In genomic region chr6:120933670-120934069, GRCm38 (mm10) we compare ENCODE assay signal across 20 mouse cellular contexts. TPM values are rescaled to one million over a fixed set of nuclear protein-coding genes. Genes with fewer than 3 reads are reported as not detected.
DNase-seq lines count a peak whose midpoint lies in the region; ATAC-seq and TF ChIP-seq lines count a peak whose summit lies in the region.
"Had no signal": no experiment of that assay in that cellular context is flagged by ENCODE, and none has a peak within 500 bp of the region (broad histone marks: within the 10 kb centered on the region; RNA-seq: fewer than 3 reads in every experiment).

No protein-coding gene starts in this region.

- H3K9me3 ChIP-seq in limb, embryonic 14.5 days (ENCODE audit: control insufficient read depth, low read length), result no peaks in the 10 kb centered on the region
- no peaks in the 10 kb centered on the region for H3K9me3 ChIP-seq in limb, embryonic 10.5 days (replicated peaks)
- H3K9me3 ChIP-seq in CH12.LX (replicated peaks; ENCODE audit: low read length), result no peaks in the 10 kb centered on the region
- H3K9me3 ChIP-seq: G1E had no signal

- TF ChIP-seq POLR2A in limb, embryonic 14.5 days (IDR thresholded peaks at IDR 0.05; ENCODE audit: borderline replicate concordance, extremely low read depth, insufficient read depth, insufficient read length), result no peak
- TF ChIP-seq POLR2A in thymus, adult 2 months (IDR thresholded peaks at IDR 0.05; ENCODE audit: control insufficient read depth, extremely low read depth, insufficient read depth, low read length, poor library complexity), result no peak
- no peak; the same call in 1 of the 2 replicates for TF ChIP-seq POLR2A in CH12.LX (IDR thresholded peaks at IDR 0.05; ENCODE audit: low read depth, low read length)

- dilution Hi-C loops in CH12.LX (cut with MboI; ENCODE audit: extremely low pct_ligation_motif_present, extremely low pct_unique_long_range_greater_than_20kb, low sequenced_read_pairs), result no loop called here

- no peaks in the 10 kb centered on the region for H3K27me3 ChIP-seq in limb, embryonic 14.5 days (ENCODE audit: control insufficient read depth, insufficient read depth, low read length)
- H3K27me3 ChIP-seq in limb, embryonic 10.5 days (ENCODE audit: low read depth, poor library complexity, severe bottlenecking), result no peaks in the 10 kb centered on the region
- no peaks in the 10 kb centered on the region for H3K27me3 ChIP-seq in thymus, adult 2 months (ENCODE audit: control insufficient read depth, insufficient read depth, low read length)
- H3K27me3 ChIP-seq in CH12.LX (replicated peaks), result no peaks in the 10 kb centered on the region
- H3K27me3 ChIP-seq: Patski had no signal

- no peak overlapping the region for H3K9ac ChIP-seq in limb, embryonic 14.5 days (ENCODE audit: low read depth, low read length, severe bottlenecking)
- H3K9ac ChIP-seq in CH12.LX (ENCODE audit: insufficient read depth, low read depth), result peak overlapping the region; percentile 11; the same call in 1 of the 2 replicates

- H3K4me3 ChIP-seq in limb, embryonic 14.5 days (replicated peaks; ENCODE audit: low read length), result no peak overlapping the region
- no peak overlapping the region for H3K4me3 ChIP-seq in limb, embryonic 10.5 days
- peak overlapping the region; percentile 18; the same call in 1 of the 2 replicates for H3K4me3 ChIP-seq in thymus, adult 2 months (ENCODE audit: control insufficient read depth, insufficient read depth, low read length)
- peak overlapping the region in 2 of 3 experiments; percentile 0 to 43 for H3K4me3 ChIP-seq in CH12.LX (replicated peaks in 1 of 3; ENCODE audit: low read depth in 2 of 3, low read length in 2 of 3, poor library complexity in 1 of 3)

- WGBS in limb, embryonic 14.5 days, result 91% methylated on average over 7 of the region's 7 CpGs
- 92% methylated on average over 7 of the region's 7 CpGs for whole genome bisulfite sequencing in limb, embryonic 10.5 days
- 57% methylated on average over 7 of the region's 7 CpGs for WGBS in thymus, adult 2 months

- no peak for TF ChIP-seq CTCF in thymus, adult 2 months (IDR thresholded peaks at IDR 0.05; ENCODE audit: borderline replicate concordance, control insufficient read depth, extremely low read depth, insufficient read depth, low read length, poor library complexity)
- no peak for TF ChIP-seq CTCF in CH12.LX (conservative IDR thresholded peaks at IDR 0.05 in 1 of 2, IDR thresholded peaks at IDR 0.05 in 1 of 2; ENCODE audit: low read depth in 2 of 2, low read length in 2 of 2)

- peaks cover 27% of the 10 kb centered on the region for H3K36me3 ChIP-seq in limb, embryonic 14.5 days (ENCODE audit: control insufficient read depth, insufficient read depth, low read length)
- peaks cover 24% of the 10 kb centered on the region for H3K36me3 ChIP-seq in limb, embryonic 10.5 days
- no peaks in the 10 kb centered on the region for H3K36me3 ChIP-seq in thymus, adult 2 months (ENCODE audit: control insufficient read depth, insufficient read depth, low read length)
- H3K36me3 ChIP-seq in CH12.LX (replicated peaks in 1 of 2; ENCODE audit: control insufficient read depth in 1 of 2, insufficient read depth in 1 of 2, low read length in 1 of 2), result peaks cover 0 to 22% of the 10 kb centered on the region in 2 experiments

- H3K27ac ChIP-seq in limb, embryonic 14.5 days (replicated peaks; ENCODE audit: low read depth, low read length), result no peak overlapping the region
- no peak overlapping the region for H3K27ac ChIP-seq in limb, embryonic 10.5 days
- H3K27ac ChIP-seq in thymus, adult 2 months (ENCODE audit: control insufficient read depth, insufficient read depth, low read length), result peak overlapping the region; percentile 90
- H3K27ac ChIP-seq in CH12.LX (ENCODE audit: insufficient read depth, low read depth), result peak overlapping the region; percentile 64; the same call in 1 of the 2 replicates

- no peaks in the 10 kb centered on the region for H3K79me2 ChIP-seq in CH12.LX (replicated peaks; ENCODE audit: control insufficient read depth, extremely low read depth, insufficient read depth, poor library complexity, severe bottlenecking)

- H3K4me2 ChIP-seq in limb, embryonic 14.5 days (replicated peaks; ENCODE audit: low read depth, low read length, severe bottlenecking), result no peak overlapping the region
- H3K4me2 ChIP-seq in CH12.LX (ENCODE audit: insufficient read depth, low read depth, poor library complexity, severe bottlenecking), result peak overlapping the region; percentile 42; the same call in 1 of the 2 replicates

- H3K4me1 ChIP-seq in limb, embryonic 14.5 days (ENCODE audit: control insufficient read depth, insufficient read depth, low read length), result no peaks in the 10 kb centered on the region
- peaks cover 6% of the 10 kb centered on the region for H3K4me1 ChIP-seq in limb, embryonic 10.5 days
- peaks cover 82% of the 10 kb centered on the region for H3K4me1 ChIP-seq in thymus, adult 2 months (replicated peaks; ENCODE audit: control insufficient read depth, insufficient read depth, low read length)
- H3K4me1 ChIP-seq in CH12.LX (ENCODE audit: control insufficient read depth in 1 of 2, insufficient read depth in 2 of 2), result peaks cover 71 to 88% of the 10 kb centered on the region in 2 experiments

- TF ChIP-seq EP300 in CH12.LX (IDR thresholded peaks at IDR 0.05; ENCODE audit: low read length), result 0 out of 2 replicates have a peak, but pooled peaks have one; percentile 20

- TF ChIP-seq RAD21 in CH12.LX (IDR thresholded peaks at IDR 0.05; ENCODE audit: low read depth, low read length), result no peak

- in situ Hi-C loops in CH12.LX (cut with MboI; ENCODE audit: low pct_ligation_motif_present, low pct_unique_long_range_greater_than_20kb, low sequenced_read_pairs), result no loop called here

- DNase-seq in limb, embryonic 14.5 days (ENCODE audit: low spot score), result no peak
- no peak for DNase-seq in limb, embryonic 10.5 days (ENCODE audit: low spot score)
- DNase-seq in thymus, adult 2 months, result no peak
- DNase-seq in thymus, postnatal 10 days (ENCODE audit: low spot score in 2 of 2), result no peak
- no peak for DNase-seq in CH12.LX (ENCODE audit: extremely low read depth)
- DNase-seq in kidney, postnatal 36 days, result no peak
- DNase-seq: adrenal gland, adult 2 months; adrenal gland, adult 8-10 months; adrenal gland, postnatal 10 days; adrenal gland, postnatal 14 days; adrenal gland, postnatal 25 days; adrenal gland, postnatal 36 days; B cell, adult 2 months; cerebellum, adult 11 months; cerebellum, adult 11-12 months; cerebellum, adult 18-20 months; cerebellum, adult 2 months had no signal

- ATAC-seq in limb, embryonic 14.5 days (ENCODE audit: low FRiP score, low read depth), result peak; percentile 8; the same call in 1 of the 2 replicates
- ATAC-seq: activated CD4-positive, CD25-positive, alpha-beta regulatory T cell, adult 4 months; Patski had no signal

TF ChIP-seq in CH12.LX, 34 proteins besides CTCF, POLR2A, EP300 and RAD21:
- TF ChIP-seq MXI1 (IDR thresholded peaks at IDR 0.05; ENCODE audit: low read depth, low read length) (peak; percentile 52; the same call in 1 of the 2 replicates), CHD2 (IDR thresholded peaks at IDR 0.05; ENCODE audit: low read length) (peak; percentile 56; the same call in 1 of the 2 replicates), IRF4 (IDR thresholded peaks at IDR 0.05; ENCODE audit: low read depth, low read length) (0 out of 2 replicates have a peak, but pooled peaks have one; percentile 3), SIN3A (IDR thresholded peaks at IDR 0.05; ENCODE audit: low read length) (no peak), ZNF384 (IDR thresholded peaks at IDR 0.05; ENCODE audit: low read depth, low read length) (peak; percentile 68)
TF ChIP-seq in CH12.LX: peak in this region for 4.

RNA-seq across cellular contexts. Expression of gene Bid, which starts 17.0 kb away (rescaled TPM):
- 11.1 TPM in 2 replicates for polyA plus RNA-seq in limb, embryonic 14.5 days (2012; rRNA removed)
- 17.0 and 18.2 TPM in 2 replicates for polyA plus RNA-seq in limb, embryonic 14.5 days (2014; fragmentation: Nextera tagmentation; extraction: Ambion mirVana)
- polyA plus RNA-seq in limb, embryonic 10.5 days (2016; fragmentation: Nextera tagmentation; extraction: Ambion mirVana), result 13.2 and 14.8 TPM in 2 replicates
- polyA plus RNA-seq in thymus, adult 2 months (2012; rRNA removed), result 36.5 and 43.1 TPM in 2 replicates
- 102 and 118 TPM in 2 replicates for total RNA-seq in CH12.LX (2012; rRNA removed)
- 132 and 148 TPM in 2 replicates for total RNA-seq in CH12.LX (2014; rRNA removed)
- 129 and 144 TPM in 2 replicates for polyA plus RNA-seq in CH12.LX (2012; ENCODE audit: insufficient read length, low read depth)

Comparison
In these comparisons a context has a peak if more than half of its experiments do, and no peak if none do; other contexts are left out.
1. H3K27ac ChIP-seq: peak in thymus, adult 2 months (single experiment) and CH12.LX (single experiment); none in limb, embryonic 14.5 days (single experiment) and limb, embryonic 10.5 days (single experiment).
2. H3K4me3 ChIP-seq: peak in thymus, adult 2 months (single experiment) and CH12.LX (2 of 3); none in limb, embryonic 14.5 days (single experiment) and limb, embryonic 10.5 days (single experiment).